Mouse (Mus musculus): ENCODE measurements around the gene Ptprj. TPM values are rescaled to one million over a fixed set of nuclear protein-coding genes. Genes with fewer than 3 reads are reported as not detected.

The Ptprj gene
- total RNA-seq, 2 experiments from 2014 or later: 2.8 to 3.2 TPM

GRCm38 (mm10) chr2:90559688-90560196 is 20.7 kb downstream of the Ptprj start:
- DNase-seq (ENCODE audit: low spot score): no peak

DNA sequence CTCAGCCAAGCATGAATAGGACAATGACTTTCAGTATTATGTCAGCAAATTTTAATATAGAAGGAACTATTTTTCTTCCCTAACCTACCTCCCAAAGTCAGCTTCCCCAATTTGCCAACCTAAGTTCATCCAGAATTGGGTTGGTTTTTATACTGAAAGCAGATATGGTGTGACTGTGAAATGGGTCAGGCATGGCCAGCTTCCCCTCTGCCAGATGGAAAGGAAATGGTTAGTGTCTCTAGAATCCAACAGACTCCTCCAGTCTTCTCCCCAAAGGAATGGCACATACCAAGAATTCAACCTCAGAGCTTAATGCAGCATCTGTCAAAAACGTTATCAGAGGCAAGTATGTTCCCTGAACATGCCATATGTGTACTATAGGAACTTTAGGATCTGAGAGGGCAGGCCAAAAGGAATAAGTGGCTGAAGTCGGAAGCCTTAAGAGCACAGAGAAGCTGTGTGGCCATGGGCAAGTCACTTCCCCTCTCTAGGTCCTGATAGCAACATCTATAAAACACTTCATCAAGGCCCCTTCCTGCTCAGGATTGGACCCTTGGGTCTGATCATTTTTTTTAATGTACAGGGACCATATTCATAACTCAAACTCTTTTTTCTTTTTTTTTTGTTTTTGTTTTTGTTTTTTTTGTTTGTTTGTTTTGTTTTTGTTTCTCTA is 21.3 kb downstream of the Ptprj start:
- no peak for DNase-seq (ENCODE audit: low spot score)

- DNase-seq (ENCODE audit: low spot score): no peak
Observed at GRCm38 (mm10) chr2:90558361-90558760, 22.1 kb downstream of the Ptprj start.

GRCm38 (mm10) chr2:90557913-90558312 is 22.5 kb downstream of the Ptprj start:
- no peak for DNase-seq (ENCODE audit: low spot score)

DNA sequence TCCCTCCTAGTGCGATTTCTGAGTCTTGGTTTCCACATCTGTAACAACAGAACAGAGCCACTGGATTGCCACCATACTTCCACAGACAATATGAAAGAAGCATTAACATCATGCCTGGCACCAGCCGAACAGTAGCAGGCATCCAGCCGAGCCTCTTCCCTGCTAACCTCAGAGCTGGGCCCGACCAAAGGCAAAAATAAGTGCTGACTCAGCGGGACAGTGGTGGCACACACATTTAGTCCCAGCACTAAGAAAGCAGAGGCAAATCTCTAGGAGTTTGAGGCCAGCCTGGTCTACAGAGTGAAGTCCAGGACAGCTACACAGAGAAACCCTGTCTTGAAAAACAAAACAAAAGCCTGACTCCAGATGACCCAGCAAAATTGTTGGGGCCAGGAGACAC is 24.7 kb downstream of the Ptprj start:
- no peak for DNase-seq (ENCODE audit: low spot score)

DNA sequence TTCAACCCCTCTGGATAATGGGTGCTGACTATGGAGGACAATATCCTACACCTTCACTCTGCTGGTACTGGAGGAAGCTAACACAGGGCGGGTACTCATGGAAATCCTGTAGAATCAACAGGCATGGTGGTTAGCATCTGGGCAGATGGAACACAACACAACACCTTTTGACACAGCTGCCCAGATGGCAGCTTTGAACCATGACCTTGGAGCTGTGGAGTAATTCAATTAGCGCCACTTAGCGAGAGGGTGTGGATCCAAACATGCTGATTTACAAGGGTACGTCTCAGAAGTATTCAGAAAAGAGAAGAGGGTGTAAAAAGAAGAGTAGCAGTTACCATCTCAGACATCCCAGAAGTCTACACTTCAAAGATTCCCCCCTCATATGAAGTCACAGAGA is 25.6 kb downstream of the Ptprj start:
- DNase-seq (ENCODE audit: low spot score): no peak

GRCm38 (mm10) chr2:90553861-90554260 is 26.6 kb downstream of the Ptprj start:
- DNase-seq (ENCODE audit: low spot score): no peak

GRCm38 (mm10) chr2:90550656-90551055 is 29.8 kb downstream of the Ptprj start:
- no peak for DNase-seq (ENCODE audit: low spot score)

DNA sequence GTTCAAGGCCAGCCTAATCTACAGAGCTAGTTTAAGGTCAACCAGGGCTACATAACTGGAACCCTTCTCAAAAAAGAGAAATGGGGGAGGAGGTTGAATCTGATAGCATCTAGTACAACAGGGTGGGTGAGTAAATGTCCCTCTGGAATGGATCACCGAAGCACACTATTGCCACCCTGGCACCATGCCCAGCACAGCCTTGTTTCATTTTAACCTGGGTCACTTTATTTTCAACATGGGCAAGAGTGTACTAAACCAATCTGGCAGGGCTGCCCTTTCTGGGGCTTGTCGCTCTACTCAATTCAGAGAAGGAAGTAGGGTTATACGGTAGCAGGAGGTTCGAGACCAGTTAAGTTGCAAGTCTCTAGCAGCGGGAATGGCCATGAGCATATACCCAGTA is 31.9 kb downstream of the Ptprj start:
- no peak for DNase-seq (ENCODE audit: low spot score)

- no peak for DNase-seq (ENCODE audit: low spot score)
Observed at GRCm38 (mm10) chr2:90547144-90547609, 33.3 kb downstream of the Ptprj start.

- peak; percentile 30 for DNase-seq (ENCODE audit: low spot score)
Observed at GRCm38 (mm10) chr2:90545261-90545660, 35.2 kb downstream of the Ptprj start.

DNA sequence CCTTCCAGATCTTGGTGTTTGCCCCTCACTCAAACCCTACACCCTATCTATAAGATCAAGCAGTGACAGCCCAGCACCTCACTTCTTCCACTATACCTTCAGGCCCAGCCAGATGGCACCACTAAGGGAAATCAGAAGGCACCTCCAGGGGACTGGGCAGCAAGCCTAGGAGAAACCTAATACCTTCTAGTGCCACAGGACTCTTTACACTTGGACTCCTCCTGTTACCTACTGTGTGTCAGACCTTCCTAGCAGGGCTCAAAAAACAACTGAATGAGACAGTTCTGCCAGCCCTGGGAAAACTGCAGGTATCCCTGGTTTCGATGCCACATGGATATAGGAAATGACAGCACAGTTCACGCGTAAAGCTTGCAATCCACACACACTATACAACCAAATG is 36.5 kb downstream of the Ptprj start:
- DNase-seq (ENCODE audit: low spot score): peak; percentile 71

GRCm38 (mm10) chr2:90543106-90543702 is 37.2 kb downstream of the Ptprj start:
- no peak for DNase-seq (ENCODE audit: low spot score)

- DNase-seq (ENCODE audit: low spot score): no peak
Observed at GRCm38 (mm10) chr2:90542656-90543055, 37.8 kb downstream of the Ptprj start.

GRCm38 (mm10) chr2:90539206-90539605 is 41.2 kb downstream of the Ptprj start:
- no peak for DNase-seq (ENCODE audit: low spot score)

DNA sequence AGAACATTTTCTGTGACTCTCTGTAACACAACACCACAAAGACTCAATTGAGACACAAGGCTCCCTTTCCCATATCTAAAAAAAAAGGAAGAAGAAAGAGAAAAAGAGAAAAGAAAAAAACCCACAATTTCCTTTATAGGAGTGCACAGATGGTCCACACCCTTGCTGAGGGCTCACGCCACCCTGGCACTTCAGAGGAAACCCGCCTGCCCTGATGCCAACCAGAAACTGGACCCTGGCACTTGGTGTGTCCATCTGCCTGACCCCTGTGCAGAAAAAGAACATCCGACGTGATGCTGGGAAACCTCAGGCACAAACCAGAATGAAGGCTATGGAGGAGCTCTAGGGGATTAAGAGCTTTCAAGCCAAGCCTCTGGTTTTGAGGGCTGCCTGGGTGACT is 43.2 kb downstream of the Ptprj start:
- DNase-seq (ENCODE audit: low spot score): no peak

DNA sequence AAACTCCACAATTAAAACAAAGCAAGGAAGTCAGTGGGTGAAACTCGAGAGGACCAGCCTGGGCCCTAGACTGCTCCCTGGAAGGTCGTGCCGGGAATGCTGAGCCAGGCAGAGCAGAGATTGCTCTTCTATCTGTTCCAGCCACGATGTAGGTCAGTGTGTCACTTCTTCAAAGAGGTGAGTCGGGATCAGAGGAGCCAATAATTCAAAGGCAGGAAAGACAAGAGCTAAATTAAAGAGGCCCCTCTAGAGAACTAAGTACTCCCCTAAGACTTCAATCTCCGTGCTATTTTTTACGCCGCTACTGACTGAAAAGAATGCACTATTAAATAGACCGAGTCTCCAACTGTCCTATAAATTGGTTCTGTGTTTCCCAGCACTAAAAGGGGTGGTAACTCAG is 43.9 kb downstream of the Ptprj start:
- no peak for DNase-seq (ENCODE audit: low spot score)

DNA sequence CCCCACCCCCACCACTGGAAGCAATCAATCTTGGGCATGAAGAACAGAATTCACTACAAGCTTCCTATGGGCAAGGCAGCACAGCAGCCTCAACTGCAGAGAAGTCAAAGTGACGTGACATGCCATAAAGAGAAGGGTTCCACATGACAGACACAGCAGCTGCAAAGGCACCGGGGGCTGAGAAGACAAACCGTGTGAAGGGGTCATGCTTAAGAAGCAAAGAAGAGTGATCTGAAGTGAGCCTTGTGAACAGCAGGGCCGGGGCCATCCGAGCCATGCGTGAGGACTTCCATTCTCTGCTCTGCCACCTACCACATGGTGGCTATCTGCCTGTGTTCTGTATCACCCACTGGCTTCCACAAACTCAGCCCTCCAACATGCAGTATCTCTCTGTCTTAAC is 45.7 kb downstream of the Ptprj start:
- DNase-seq (ENCODE audit: low spot score): no peak

DNA sequence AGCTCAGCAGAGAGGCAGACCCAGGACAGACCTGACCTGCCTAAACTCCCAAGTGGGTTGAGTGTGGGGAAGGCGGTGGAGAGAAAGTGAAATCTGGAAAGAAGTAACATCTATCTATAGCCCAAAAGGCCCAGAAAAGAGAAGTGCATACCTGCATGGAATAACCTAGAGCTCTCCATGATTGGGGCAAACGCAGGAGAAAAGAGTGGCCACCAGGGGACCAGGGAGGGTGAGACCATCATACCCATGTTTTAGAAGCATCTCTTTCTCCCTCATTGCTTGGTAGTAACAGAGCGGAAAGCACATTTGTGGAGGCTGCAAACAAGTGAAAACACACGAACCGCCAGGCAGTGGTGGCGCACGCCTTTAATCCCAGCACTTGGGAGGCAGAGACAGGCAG is 46.5 kb downstream of the Ptprj start:
- no peak for DNase-seq (ENCODE audit: low spot score)

DNA sequence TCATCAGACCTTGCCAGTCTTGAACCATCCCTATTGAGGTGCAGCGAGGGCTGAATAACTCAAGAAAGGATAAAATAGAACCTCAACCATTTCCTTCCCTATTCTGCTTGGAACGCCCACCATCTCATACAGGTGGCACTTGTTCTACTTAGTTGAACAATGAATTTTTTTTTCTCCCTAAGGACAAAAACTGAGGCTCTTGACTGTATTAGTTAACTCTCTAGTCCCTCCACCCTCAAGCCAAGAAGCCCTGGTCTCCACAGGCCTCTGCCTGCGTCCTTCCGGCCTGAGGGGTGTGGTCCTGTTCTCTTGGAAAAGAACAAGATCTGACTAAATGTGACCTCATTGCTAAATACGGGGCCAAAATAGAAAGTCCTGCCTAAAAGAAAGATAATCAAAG is 48.4 kb downstream of the Ptprj start:
- peak; percentile 64 for DNase-seq (ENCODE audit: low spot score)

DNA sequence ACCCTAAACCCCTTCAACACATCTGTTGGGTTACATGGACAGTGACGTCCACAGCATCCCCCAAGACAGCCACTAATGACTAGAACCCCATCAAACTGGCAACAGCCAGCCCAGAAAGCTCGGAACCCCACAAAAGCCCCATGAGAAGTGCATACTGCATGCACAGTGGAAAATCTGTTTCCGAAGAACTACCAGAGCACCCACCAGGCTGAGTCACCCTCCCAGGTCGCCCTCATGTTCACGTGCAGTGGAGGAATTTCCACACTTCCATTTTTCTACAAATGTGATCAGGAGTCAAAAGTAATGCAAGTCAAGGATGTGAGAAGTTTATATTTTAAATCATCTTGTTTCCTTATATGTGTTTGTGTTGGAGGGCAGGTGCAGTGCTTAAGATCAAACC is 52.3 kb downstream of the Ptprj start:
- DNase-seq (ENCODE audit: low spot score): no peak

- no peak for DNase-seq (ENCODE audit: low spot score)
Observed at GRCm38 (mm10) chr2:90526971-90527370, 53.5 kb downstream of the Ptprj start.

DNA sequence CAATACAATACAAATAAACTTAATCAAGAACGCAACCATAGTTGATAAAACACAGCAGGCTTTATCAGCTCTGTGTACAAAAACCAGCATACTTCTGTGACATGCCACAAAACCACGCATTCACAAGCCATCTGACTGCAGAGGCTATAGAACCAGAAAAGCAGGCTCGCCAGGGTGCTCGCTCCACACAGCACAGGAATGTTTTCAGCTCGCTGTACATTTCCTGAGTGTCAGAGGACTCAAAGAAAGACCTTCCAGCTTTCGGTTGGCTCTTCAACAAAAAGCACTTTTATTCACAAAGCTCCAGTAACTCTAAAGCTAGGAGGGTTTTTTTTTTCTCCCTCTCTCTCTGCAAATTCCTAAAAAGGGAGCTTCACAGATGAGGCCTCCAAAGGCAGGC is 53.9 kb downstream of the Ptprj start:
- no peak for DNase-seq (ENCODE audit: low spot score)

All from gastrocnemius, adult 18-20 months (tissue).